Mouse (Mus musculus) neutrophil, adult 65 days (primary cell): ENCODE measurements around the gene Txn1. TPM values are rescaled to one million over a fixed set of nuclear protein-coding genes. Genes with fewer than 3 reads are reported as not detected.

Experiments used
- total RNA-seq: library from RNA; stranded (reverse); gene quantifications from 2 replicates; pipeline ENCODE4 v1.2.4, GENCODE M21; 2023

Gene Txn1
- total RNA-seq, result 410 and 424 TPM in 2 replicates

DNA sequence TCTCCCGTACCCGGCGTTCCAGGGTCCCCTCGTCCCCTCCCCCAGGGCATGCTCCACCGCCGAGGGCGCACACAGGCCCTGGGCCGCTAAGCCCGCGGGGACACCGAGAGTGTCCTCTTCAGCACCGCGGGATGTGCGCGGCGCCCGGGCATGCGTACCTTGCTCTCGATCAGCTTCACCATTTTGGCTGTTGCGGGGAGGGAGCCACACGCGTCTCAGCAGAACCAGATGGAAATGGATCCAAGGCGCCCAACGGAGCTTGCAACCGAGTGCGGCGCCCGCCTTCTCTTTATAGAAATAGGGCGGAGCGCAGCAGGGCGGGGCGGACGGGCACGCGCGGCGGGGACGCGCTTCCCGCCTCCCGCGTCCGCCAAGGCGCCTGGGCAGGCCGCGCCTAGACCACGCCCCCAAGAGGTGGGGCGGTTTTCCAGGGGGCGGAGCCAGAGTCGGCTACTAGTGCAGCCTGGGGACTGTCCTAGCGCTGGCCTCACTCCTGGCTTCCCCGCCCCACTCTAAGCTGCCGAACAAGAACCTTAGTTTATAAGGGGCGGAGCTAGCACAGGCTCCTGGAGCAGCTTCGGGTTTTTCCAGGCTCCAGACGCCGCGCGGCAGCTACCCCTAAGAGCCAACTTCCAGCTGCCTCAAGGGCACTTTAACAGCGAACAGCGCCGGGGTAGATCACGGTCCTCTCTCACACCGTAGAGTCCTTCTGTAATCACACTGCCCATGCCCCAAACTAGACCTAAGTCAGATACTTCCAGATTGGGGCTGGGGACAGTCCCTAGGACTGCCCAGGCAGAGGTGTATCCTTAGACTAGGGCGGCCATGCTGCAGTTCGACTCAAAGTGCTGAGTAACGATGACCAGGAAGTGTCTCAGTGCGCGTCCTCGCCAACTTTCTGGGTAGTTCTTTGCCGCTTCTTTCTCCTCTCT lies at the start of gene Txn1:
TSS of gene Txn1 (minus strand) at position 383 of the 932 bp plus-strand sequence.

GRCm38 (mm10) chr4:57916201-57916661 lies 40.0 kb downstream of the Txn1 start, which contains the start of gene D630039A03Rik:
Gene D630039A03Rik, minus strand, starts transcription at chr4:57916297.

Other genes with a start within 250 kb of the Txn1 start
- gene Akap2, start 238.8 kb downstream of the Txn1 start, total RNA-seq, result 0.19 and 0.64 TPM in 2 replicates
- not detected in 2 replicates for gene D630039A03Rik, start 40.1 kb downstream of the Txn1 start, total RNA-seq
- gene Txndc8, start 52.7 kb upstream of the Txn1 start, total RNA-seq, result not detected in 2 replicates